Mouse (Mus musculus): Measurements from ENCODE around the gene Peli2.

DNA sequence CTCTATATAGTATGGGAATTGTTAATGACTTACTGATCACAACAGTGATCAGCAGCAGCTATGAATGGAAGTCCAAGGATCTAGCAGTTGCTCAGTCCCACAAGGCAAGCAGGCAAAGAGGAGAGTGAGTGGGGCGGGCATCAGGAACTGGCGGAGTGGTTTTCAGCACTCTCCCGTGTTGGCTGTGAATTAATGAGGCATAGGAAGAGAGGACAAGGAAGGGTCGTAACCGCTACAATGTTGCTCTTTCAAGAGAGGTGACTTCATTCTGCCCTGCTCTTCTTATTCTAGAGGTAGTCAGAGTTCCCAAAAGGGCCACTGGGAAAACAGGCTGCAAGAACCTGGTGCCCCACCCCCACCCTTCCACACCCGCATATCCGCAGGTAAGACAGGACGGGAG, 90.9 kb downstream of the Peli2 start:
- TF ChIP-seq CTCF (IDR thresholded peaks at IDR 0.05; ENCODE audit: insufficient read depth, low read length) (no peak), POLR2A (IDR thresholded peaks at IDR 0.05; ENCODE audit: borderline replicate concordance, extremely low read depth, low read depth, low read length) (no peak)
